Mouse (Mus musculus) left cerebral cortex, adult 11 months (tissue): ENCODE measurements around the gene Arpc1b.
"Not testable (repeated sequence)": the region's sequence is repeated elsewhere in the genome, so short reads cannot be mapped to it uniquely, and the experiment has no call there.

Experiments
- DNase-seq: peaks from one replicate; pipeline ENCODE4 v3.0.0; 2022; ENCODE audit warnings: low spot score

Arpc1b gene

DNA sequence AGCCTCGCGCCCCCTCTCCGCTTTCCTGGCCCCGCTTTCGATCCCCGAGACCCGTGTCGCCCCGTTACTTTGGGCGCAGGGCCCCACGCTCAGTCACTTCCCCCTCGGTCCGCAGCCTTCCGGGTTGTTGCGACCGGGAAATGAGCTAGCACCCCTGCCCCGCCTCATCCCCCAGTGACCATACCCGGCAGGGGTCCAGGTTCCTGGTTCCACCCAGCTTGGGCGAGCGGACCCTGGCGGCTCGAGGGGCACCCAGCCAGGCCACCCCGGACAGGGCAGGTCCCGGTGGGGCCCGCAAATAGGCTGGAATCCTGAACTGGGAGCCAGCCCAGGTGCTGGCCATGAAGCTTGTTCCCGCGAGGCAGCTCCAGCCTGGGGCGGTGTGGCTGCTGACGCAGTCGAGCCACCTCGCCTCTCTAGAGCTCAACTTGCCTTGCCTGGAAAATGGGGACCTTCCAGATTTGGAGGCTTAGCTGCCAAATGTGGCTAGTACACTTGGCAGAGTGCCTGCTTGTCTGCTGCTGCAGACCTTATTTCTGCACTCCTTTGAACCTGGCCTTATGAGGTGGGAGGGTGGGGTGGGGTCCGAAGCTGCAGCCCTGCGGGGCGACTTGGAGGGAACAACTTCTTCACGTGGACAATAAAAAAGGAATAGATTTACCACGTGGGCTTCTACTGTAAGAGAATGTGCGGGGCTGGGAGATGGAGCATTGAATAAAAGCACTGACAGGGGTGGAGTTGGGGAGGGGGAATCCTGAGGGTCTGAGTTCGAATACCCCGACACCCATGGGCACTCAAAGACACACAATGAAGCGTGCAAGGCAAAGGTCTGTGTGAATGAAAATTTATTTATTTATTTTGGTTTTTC is 825 bp downstream of the Arpc1b start:
- DNase-seq: no peak

DNA sequence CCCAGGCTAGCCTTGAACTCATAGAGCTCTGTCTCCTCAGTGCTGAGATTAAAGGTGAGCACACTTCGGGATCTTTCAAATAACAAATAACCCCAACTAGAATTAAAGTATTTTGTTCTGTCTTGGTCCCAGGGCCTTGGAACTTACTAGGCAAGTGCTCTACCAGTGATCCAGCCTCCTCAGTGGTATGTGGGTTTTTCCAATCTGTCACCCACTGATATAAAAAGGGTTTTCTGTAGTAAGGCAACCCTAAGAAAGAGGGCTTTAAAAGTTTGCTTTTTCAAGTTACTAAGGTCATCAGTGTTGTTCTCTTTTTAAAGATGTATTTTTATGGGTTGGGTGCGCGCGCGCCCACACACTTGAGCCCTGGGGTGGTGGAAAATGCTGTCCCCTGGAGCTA is 1.7 kb downstream of the Arpc1b start:
- DNase-seq: no peak

DNA sequence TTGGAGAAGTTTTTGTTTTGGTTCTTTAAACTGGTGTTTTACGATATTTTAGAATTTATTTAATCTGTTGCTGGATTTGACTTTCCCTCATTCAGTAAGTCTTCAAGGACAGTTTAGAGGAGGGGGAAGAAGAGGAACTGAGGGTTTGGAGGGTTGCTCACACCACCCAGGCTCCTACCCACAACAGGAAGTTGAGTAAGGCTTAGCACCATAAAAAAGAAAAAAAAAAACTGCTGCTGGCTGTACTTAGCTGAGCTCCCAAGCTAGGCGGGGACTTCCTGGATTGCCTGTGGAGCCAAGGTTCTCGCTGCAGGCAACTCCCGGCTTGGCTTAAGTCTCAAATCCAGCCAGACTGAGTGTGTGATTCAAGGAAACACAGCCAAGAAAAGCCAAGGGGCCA is 2.3 kb downstream of the Arpc1b start:
- no peak for DNase-seq

DNA sequence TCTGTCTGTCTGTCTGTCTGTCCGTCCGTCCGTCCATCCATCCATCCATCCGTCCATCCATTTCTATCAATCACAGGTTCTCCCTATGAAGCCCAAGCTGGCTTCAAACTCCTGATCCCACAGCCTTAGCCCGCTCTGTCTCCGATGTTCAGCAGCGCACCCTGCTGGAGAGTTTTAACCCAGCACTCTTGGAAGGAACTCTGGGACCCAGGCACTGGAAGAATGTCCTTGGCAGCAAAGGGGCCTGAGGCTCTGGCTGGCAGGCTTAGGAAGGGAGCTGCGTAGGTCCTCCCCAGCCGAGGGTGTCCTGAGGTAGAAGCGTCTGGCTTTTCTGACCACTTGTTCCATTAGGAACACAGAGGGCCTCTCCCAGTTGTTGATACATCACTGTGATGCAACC is 2.9 kb downstream of the Arpc1b start:
- no peak for DNase-seq

DNA sequence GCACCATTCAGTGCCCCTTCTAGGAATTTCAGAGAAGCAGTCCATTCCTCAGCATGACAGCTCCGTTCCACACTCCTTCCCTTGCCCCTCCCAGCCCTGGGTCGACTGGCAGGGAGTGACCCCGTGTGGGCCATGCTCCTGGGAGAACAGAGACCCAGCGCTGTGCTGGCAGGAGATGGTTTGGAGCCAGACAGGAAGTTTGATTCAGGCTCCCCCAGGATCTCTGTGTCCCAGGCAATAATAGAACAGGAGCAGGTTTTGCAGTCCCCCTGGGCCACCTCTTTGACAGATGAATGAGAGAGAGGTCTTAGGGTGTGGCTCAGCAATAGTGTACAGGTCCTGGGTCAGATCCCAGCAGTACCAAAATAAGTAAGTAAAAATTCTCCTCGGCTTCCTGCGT is 4.0 kb downstream of the Arpc1b start:
- DNase-seq: no peak

DNA sequence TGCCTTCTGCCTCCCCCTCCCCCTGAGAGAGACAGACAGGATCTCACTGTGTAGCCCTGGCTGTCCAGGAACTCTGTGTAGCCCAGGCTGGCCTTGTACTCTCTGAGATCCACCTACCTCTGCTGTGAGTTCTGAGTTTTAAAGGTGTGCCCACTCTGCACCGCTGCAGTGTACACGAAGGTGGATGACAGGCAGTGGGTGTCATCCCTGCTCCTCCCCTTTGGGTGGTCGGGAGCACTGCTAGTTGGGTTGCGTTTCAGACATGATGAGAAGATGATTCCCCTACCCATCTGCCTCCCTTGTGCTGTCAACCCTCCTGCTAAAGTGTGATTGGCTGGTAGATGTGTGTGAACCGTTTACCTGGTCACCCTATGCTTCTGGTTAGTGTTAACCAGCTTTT is 4.4 kb downstream of the Arpc1b start:
- no peak for DNase-seq

DNA sequence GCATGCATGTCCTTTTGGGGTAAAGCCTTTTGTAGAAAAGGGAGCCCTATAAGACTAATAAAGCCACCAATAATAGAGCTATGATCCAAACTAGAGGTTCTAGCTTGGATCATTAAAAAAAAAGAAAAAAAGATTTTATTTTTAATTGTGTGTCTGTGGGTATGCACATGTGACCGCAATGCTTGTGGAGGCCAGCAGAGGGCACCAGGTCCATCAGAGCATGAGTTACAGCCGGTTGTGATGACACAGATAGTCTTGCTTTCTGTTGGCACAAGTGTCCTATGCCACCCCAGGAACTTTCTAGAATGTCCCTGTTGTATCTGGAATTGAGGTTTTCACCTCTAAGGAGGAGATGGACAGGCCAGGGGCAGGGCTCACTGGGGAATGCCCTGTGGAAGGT is 5.4 kb downstream of the Arpc1b start:
- DNase-seq: no peak

DNA sequence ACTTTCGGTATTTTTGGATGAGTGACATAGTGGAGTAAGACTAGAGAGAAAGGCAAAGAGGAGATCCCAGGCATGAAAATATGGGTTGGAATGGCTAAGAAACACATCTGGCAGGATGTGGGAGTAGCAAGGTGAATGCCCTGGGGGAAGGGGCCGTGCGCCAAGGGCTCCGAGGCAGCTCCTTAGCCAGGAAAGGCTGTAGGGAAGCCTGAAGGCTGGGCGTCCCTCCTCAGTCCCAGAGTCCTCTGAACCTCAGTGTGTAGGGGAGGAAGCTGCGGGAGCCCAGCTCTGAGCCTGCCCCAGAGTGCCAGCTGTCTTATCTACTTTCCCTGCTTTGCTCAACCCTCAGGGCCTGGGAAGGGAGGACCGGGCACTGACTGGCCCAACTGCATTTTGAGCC is 6.9 kb downstream of the Arpc1b start:
- no peak for DNase-seq

DNA sequence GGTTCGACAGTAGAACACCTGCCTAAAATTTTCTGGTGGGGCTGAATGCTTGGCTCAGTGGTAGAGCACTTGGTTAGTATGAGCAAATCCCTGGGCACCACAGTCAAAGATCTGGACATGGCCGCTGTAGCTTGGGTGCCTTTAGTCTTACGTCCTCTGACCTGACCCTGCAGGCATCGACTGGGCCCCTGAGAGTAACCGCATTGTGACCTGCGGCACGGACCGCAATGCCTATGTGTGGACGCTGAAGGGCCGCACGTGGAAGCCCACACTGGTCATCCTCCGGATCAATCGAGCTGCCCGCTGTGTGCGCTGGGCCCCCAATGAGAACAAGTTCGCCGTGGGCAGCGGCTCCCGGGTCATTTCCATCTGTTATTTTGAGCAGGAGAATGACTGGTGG is 9.4 kb downstream of the Arpc1b start:
- no peak for DNase-seq

DNA sequence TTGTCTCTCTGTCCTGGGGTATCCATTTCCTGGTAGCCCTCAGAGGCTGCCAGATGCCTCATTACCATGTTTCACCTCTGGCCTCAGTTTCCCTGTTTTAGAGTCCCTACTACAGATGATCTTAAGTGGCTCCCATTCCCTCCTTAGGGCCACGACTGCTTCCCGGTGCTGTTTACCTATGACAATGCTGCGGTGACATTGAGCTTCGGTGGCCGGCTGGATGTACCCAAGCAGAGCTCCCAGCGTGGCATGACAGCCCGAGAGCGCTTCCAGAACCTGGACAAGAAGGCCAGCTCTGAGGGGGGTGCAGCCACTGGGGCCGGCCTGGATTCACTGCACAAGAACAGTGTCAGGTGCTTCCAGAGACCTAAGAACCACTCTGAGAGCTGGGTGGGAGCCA is 12.6 kb downstream of the Arpc1b start:
- DNase-seq: no peak

DNA sequence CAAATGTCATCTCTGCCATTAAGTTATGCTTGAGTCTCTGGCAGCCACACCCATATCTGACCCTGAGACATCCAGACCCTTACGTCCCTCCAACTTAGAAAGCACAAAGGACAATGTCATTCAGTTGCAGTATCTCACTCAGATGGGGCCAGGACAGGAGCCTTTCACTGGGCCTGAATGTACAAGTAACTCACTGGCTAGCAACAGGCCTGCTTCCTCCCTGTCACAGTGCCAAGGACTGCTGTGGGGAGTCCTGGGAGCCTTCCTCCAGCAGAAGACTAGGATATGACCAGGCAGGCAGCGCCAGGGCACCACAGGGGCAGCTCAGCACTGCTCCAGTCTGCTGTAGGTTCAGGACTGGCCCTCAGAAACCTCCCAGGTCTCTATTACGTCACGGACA is 15.1 kb downstream of the Arpc1b start:
- DNase-seq: no peak

DNA sequence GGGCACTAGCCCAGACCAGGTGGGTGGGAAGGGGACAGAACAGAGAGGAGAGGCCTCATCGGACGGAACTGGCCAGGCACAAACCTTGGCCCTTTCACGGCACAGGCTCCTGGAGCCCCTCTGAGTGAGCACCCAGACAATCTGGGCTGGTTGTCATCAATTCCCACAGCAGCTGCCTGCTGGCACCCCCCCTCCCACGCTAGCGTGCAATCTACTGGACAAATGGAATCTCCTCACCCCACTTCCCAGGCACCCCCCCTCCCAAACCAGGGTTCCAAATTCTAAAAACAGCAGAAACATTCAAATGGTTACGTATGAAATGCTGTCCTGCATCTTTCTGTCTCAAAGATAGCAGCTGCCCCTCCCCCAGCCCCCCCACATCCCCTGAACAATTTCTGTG is 15.8 kb downstream of the Arpc1b start:
- not testable (repeated sequence) for DNase-seq

DNA sequence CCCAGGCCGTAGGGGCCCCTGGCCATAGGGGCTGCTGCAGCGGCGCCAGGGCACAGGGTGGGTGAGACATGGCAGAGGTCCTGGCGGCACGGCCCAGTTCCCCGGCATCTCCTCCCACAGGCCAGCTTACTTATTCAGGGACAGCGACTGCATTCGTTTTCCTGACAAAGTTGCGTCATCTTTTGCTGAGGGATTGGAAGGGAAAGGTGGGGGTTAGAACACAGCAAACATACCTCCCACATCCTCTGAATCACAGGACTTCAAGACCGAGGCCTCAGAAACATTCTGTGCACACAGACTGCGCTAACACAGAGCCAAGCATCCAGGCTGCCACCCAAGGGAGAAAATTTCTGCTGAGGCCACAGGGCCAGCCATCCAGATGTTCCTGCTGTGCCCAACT is 16.2 kb downstream of the Arpc1b start:
- peak; percentile 53 for DNase-seq

DNA sequence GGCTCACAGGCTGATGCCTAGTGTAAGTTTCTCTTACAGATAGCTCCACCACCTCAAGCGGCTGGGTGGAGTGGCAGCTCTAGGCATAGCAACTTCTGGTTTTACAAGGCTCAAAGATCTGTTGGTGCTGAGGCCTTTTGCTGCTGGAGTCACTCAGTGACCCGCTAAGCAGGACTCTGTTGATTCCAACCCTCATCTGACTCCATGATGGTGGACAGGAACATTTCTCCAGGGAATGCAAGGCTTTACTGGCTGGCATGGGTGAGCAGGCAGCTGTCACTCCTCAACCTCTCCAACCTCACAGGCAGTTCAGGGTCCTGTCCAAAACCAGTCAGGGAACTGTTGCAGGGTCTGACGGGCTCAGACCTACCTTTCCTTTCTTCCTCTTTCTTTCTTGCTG is 17.0 kb downstream of the Arpc1b start:
- no peak for DNase-seq

DNA sequence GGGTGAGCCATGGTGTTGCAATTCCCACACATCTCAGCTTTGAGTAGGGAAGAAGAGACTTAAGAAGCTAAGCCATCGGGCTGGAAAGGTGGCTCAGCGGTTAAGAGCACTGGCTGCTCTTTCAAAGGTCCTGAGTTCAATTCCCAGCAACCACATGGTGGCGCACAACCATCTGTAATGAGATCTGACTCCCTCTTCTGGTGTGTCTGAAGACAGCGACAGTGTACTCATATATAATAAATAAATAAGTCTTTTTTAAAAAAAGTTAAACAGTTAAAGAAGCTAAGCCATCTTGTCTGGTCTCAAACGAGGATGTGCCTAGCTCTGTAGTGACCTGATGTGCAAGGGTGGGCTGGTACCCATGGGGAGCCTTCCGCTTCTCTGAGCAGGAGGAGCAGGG is 19.3 kb downstream of the Arpc1b start:
- DNase-seq: not testable (repeated sequence)

DNA sequence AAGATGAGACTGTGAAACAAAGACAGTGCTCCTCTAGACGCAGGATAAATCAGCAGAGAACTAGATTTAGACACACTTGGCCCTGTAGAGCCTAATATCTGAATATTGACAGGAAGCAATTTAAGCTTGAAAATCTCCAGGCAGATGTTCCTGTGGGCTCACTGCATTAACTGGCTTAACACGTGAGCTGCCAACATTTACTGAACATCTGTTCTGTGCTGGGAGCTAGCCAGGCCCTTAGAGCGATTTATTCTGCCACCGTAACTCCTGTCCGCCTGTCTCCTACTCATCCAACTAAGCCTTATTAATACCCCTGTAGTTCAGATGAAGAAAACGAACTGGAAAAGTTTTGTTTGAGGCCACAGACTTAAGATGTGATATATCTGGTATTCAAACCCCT is 24.8 kb downstream of the Arpc1b start:
- no peak for DNase-seq

DNA sequence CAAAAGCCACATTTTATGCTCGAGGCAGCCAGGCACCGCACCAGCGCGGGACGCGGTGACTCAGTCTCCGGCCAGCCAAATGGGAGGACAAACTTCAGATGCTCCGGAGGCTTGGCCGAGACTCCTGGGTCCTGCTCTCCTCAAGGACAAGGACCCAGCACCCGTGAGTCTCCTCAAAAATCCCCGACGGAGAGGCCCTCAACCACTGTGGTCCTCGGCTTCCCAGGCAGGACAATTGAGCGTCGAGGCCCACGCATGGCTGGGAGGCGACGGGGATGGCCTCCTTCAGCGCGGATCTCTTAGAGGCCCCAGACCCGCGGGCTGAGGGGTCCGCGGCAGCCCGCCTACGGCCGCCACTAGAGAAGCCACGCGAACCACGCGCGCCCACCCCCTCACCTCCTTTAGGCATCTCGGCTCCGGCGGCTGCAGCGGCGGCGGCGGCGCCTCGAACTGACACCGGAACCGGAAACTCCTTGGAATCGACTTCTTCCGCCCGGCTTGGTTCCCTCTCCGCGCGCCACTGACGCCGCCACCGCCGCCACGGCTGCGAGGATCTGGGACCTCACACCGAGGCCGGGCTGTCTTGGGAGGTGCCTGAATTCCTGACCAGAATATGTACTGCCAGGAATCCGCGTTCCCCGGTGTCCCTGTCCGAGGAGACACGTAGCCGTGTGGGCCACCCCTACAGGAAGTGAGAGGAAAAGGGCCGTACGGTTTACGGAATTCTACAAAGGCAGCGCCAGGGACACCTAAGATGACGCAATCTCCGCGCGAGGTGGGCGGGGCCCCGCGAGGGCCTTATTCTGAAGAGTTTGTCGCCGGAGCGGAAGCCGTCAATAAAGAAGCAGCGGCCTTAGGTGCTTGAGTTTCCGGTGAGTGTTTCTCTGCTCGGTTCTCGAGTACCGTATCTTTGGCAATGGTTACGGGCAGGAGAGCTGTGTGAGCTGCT is 25.8 kb downstream of the Arpc1b start, which contains the start of the genes Pdap1 and Bud31:
TSS of gene Pdap1 (minus strand) at position 668 of the 949 bp plus-strand sequence.
TSS of gene Bud31 (plus strand) at position 792 of the 949 bp plus-strand sequence.
- DNase-seq: peak; percentile 92

DNA sequence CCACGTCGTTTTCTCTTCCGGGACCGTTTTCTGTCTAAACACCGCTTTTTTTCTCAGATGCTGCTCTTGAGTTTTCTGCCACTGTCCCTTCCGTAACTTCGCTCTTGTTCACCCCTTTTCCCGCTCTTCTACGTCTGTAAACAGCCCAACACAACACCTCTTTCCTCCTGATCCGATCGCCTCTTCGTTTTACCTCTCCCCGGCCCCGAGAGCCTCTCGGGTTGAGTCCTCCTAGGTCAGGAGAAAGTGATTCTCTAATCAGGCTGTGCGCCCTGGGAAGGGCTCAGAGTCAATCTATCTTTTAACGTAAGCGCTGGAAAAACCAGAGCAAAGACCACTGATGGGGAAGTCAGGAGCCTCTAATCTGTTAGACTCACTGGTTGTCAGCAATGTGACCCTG is 26.6 kb downstream of the Arpc1b start:
- DNase-seq: no peak

DNA sequence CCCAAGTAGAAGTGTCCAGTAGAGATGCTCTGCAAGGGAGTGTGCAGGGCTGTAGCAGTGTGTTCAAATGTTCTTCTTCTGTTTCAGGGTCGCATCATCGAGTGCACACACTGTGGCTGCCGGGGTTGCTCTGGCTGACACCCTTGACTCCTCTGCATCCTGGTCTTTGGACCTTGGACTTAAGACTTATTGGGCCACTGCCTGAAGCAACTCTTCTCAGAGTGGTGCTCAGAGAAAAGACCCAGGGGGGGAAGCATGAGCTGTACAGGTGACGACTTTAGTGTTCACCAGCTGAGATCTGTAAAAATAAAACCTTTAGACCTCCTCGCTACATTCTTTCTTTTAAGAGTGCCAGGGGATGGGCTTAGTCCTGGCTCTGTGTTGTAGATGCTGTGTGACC is 33.7 kb downstream of the Arpc1b start:
- no peak for DNase-seq

DNA sequence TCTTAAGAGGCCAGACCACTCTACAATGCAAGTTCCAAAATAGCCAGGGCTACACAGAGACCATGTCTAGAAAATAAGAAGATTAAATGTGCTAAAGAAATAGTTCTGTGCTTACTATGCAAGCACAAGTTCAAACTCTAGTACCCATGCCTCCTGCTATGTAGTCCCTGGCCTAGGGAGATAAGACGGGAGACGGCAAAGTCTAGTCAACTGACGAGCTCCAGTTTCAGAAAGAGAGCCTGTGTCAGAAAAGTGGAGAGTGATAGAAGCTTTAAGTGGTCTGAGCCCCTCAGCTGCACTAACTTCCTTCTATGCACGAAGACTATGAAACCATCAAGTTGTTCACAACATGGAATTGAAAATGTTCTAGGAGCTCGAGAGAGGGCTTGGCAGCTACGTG is 35.3 kb downstream of the Arpc1b start:
- DNase-seq: no peak

DNA sequence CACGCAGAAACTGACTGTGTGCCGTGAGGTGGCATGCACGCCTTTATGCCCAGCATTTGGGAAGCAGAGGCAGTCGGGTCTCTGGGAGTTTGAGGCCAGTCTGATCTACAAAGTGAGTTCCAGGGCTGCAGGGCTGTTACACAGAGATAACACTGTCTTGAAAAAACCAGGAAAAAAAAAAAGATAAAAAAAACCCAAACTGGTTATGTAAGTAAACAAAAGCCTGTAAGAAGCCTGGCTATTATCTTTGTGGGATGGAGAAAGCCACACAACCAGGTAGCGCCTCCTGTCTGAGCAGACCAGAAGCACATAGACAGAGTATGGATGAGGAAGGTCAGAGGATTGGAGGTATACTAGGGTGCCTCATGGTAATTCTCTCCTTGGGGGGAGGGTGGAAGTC is 38.7 kb downstream of the Arpc1b start:
- no peak for DNase-seq

DNA sequence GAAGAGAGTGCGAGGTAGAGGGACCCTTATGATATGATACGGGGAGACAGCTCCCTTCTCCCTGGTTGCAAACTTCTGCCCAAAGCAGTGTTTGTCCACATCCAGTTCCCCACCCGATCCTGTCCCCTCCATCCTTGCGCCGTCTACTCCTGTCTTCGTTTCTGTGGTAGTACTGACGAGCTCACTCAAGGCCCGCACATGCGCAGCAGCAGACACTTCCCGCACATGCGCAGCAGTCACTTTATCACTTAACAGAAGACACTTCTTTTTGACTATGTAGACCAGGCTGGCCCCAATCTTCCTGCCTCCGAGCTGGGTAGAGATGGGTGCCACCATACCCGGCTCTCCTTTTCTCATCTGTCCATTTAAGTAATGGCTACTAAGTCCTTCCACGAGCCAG is 47.3 kb downstream of the Arpc1b start:
- no peak for DNase-seq

DNA sequence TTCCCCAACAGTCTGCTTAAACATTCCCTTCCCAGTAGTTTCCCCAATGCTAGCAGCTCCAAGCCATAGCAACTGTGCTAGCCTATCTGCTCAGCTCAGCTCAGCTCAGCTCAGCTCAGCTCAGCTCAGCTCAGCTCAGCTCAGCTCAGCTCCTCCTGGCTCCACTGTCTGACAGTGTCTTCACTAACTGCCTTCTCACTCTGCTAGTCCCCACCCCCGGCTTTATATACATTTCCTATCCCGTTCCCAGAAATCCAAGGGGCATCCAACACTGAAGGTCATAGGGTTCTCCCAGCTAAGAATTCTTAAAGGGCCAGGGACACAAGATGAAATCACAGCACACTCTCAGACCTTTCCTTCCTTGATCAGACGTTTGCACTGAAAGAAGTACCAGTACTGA is 50.7 kb downstream of the Arpc1b start:
- DNase-seq: no peak
